Mouse (Mus musculus): ENCODE measurements around the gene Lonrf3.

DNA sequence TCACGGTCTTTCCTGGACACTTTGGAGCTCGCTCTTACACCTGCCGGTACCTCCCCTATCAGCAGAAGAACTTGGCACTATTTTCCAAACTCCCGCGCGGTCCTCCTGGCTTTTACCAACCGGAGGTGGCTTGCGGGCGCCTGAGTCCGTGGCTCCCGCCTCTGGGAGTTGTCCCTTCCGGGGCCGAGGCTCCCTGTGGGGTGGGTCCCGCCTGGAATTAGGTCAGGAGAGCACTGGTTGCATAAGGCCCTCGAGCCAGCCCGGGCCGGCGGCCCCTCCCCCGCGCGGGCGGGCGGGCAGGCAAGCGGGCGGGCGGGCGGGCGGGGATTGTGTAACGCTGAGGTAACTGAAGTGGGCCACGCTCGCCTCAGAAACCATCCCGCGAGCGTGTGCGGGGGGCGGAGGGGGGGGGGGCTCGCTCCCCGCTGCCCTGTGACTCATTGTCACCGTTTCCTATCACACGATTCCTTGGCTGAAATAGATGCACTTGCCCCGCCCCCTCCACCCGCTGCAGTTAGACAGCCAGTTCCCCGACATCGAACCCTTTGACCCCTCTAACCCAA, 1.8 kb downstream of the Lonrf3 start:
- TF ChIP-seq GATA1 (IDR thresholded peaks at IDR 0.05; ENCODE audit: low read length) (no peak), TAL1 (IDR thresholded peaks at IDR 0.05; ENCODE audit: low read length) (no peak)
